Mouse (Mus musculus) kidney, adult 2 months (tissue): Measurements from ENCODE around the gene Samd4b.

Source experiments
- CTCF ChIP-seq: fragments of 200-500 bp; conservative IDR thresholded peaks from 2 replicates; pipeline ENCODE4 v1.5.1; 2011; ENCODE audit warnings: low read depth, mild to moderate bottlenecking, control low read depth, low read length, moderate library complexity, mixed read lengths; ENCODE audit not compliant: insufficient read depth, insufficient read length
- POLR2A ChIP-seq: fragments of 200-500 bp; IDR thresholded peaks from one replicate; pipeline ENCODE4 v1.6.1; 2011; ENCODE audit warnings: low read depth, low read length, control low read depth

DNA sequence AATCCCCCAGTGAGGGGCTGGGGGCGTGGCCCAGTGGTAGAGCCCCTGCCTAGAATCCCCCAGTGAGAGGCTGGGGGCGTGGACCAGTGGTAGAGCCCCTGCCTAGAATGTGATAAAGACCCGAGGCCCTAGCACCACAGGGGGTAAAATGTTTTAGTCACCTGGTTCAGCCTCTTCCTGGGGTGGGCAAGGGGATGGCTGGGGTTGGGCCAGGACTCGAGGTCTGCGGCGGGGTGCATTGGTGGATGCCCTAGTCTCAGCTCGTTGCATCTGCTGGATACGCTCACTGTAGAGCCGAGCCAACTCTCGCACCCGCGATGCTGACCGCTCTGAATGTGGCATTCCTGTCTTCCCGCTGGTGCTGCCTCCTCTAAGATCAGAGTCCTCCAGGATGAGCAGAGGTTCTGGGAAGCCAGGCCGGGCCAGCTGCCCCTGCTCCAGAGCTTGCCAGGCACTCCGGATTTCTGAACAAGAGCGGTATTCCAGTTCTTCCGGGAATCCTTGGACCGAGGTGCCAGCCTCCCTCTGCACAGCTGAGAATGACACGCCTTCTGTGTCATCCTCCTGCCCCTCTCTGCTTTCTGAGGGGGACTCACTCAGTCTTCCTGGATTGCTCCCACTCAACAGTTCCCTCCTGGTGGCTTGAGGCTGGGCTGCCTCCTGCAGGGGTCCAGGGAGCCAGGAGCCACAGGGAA is 236.2 kb downstream of the Samd4b start:
- TF ChIP-seq CTCF (no peak), POLR2A (no peak)
